Mouse (Mus musculus) forebrain, embryonic 14.5 days (tissue): ENCODE data around the gene Kars. TPM values are rescaled to one million over a fixed set of nuclear protein-coding genes. Genes with fewer than 3 reads are reported as not detected.

Experiments
- ATAC-seq: fragments of 200-750 bp; cut with Nextera tagmentation; 2 replicates; pipeline ENCODE4 v1.8.0; 2017; ENCODE audit warnings: mild to moderate bottlenecking, moderate library complexity
- DNase-seq: peaks from one replicate; pipeline ENCODE4 v3.0.0-alpha.2; 2015; ENCODE audit warnings: low spot score
- H3K27ac ChIP-seq: fragments of 300-500 bp; sonication (generic); 2 replicates; pipeline ENCODE4 v1.5.1; 2014; ENCODE audit warnings: low read depth, mild to moderate bottlenecking, control low read depth, low read length, moderate library complexity
- H3K27me3 ChIP-seq: fragments of 300-500 bp; sonication (generic); replicated peaks from 2 replicates; pipeline ENCODE4 v1.6.1; 2014; ENCODE audit warnings: low read length, control low read depth, mixed read lengths; ENCODE audit not compliant: control insufficient read depth, insufficient read depth
- H3K36me3 ChIP-seq: fragments of 300-500 bp; sonication (generic); 2 replicates; pipeline ENCODE4 v1.6.1; 2014; ENCODE audit warnings: low read length, control low read depth; ENCODE audit not compliant: control insufficient read depth, insufficient read depth
- H3K4me1 ChIP-seq: fragments of 300-500 bp; sonication (generic); 2 replicates; pipeline ENCODE4 v1.6.1; 2014; ENCODE audit warnings: antibody characterized with exemption, low read length, control low read depth; ENCODE audit not compliant: control insufficient read depth, insufficient read depth
- H3K4me2 ChIP-seq: fragments of 300-500 bp; sonication (generic); 2 replicates; pipeline ENCODE4 v1.6.1; 2014; ENCODE audit warnings: mild to moderate bottlenecking, control low read depth, low read length
- H3K4me3 ChIP-seq: fragments of 300-500 bp; sonication (generic); 2 replicates; pipeline ENCODE4 v1.5.1; 2014; ENCODE audit warnings: low read depth, low read length, control low read depth
- H3K9ac ChIP-seq: fragments of 300-500 bp; sonication (generic); 2 replicates; pipeline ENCODE4 v1.6.1; 2014; ENCODE audit warnings: mild to moderate bottlenecking, low read length, control low read depth, moderate library complexity
- H3K9me3 ChIP-seq: fragments of 300-500 bp; sonication (generic); replicated peaks from 2 replicates; pipeline ENCODE4 v1.6.1; 2016; ENCODE audit warnings: low read length, control low read depth, mixed read lengths; ENCODE audit not compliant: control insufficient read depth
- WGBS: fragments of 180-500 bp; shearing (Covaris S2); extraction: QIAGEN DNeasy Blood & Tissue Kit; methylation state at CpG from one replicate; pipeline ENCODE4 v1.1.7; 2014; 5-methylcytosine and 5-hydroxymethylcytosine counted together
- polyA plus RNA-seq: library from polyadenylated mRNA; unstranded; fragments of >200 nt; fragmentation: Nextera tagmentation; extraction: Ambion mirVana; gene quantifications from 2 replicates; pipeline ENCODE4 v1.2.1, GENCODE M21; 2014

Kars gene
- polyA plus RNA-seq, 1 experiment from 2014 or later = 194 TPM

DNA sequence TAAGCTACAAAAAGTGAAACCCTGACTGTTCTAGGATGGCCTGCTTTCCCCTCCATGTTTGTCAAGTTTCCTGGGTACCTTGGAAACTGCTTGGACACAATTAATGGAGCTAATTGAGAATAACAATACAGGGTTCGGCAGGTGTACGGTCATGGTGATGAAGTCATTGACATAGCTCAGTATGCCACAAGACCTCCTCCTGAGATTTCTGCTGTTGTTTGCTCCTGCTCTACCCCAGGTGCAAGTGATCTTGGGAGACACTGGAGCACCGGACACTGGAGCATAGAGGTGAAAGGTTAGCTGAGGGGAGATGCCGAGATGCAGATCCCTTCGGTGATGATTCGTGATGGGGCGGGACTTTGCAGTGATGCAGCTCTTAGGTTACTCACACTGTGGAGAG lies 21.9 kb upstream of the Kars start:
- WGBS = 54% methylated on average over 7 of the region's 7 CpGs
- no peak for DNase-seq
- Histone ChIP-seq H3K27ac (no peak overlapping the region), H3K4me3 (no peak overlapping the region), H3K4me1 (no peaks in the 10 kb centered on the region), H3K36me3 (no peaks in the 10 kb centered on the region), H3K9me3 (no peaks in the 10 kb centered on the region), H3K27me3 (no peaks in the 10 kb centered on the region), H3K9ac (no peak overlapping the region), H3K4me2 (no peak overlapping the region)
- no peak for ATAC-seq

DNA sequence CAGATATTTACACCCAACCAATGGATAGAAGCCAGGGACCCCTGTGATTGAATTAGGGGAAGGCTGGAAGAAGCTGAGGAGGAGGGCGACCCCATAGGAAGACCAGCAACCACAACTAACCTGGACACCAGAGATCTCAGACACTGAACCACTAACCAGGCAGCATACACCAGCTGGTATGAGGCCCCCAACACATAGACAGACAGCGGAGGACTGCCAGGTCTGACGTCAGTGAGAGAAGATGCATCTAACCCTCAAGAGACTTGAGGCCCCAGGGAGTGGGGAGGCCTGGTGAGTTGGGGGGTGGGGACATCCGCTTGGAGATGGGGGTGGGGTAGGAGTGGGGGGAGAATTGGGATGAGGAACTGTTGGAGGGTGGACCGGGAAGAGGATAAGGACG lies 19.5 kb upstream of the Kars start:
- no peak for ATAC-seq
- Histone ChIP-seq H3K4me3 (no peak overlapping the region), H3K4me2 (no peak overlapping the region), H3K36me3 (no peaks in the 10 kb centered on the region), H3K9me3 (no peaks in the 10 kb centered on the region), H3K4me1 (no peaks in the 10 kb centered on the region), H3K9ac (no peak overlapping the region), H3K27me3 (no peaks in the 10 kb centered on the region), H3K27ac (no peak overlapping the region)
- DNase-seq = no peak
- 54% methylated on average over 6 of the region's 6 CpGs for WGBS

DNA sequence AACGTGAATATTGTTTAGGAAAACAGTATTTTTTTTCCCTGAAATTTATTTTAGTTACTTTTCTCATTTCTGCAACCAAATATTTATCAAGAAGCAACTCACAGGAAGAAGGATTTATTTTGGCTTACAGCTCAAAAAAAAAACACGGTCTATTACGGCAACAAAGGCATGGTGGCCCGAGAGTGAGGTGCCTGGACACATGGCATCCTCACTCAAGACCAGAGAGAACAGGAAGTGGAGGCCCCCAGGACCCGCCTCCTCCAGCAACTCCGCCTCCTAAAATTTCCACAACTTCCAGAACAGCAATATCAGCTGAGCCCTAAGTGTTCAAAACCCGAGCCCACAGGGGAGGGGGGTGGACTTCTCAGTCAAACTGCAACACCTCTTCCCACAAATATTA lies 18.3 kb upstream of the Kars start:
- no peak overlapping the region for H3K4me3 ChIP-seq
- no peak overlapping the region for H3K9ac ChIP-seq
- no peaks in the 10 kb centered on the region for H3K9me3 ChIP-seq
- no peak overlapping the region for H3K4me2 ChIP-seq
- no peak overlapping the region for H3K27ac ChIP-seq
- 91% methylated on average over 7 of the region's 7 CpGs for WGBS
- no peaks in the 10 kb centered on the region for H3K4me1 ChIP-seq
- ATAC-seq (no peak), DNase-seq (no peak)
- no peaks in the 10 kb centered on the region for H3K36me3 ChIP-seq
- no peaks in the 10 kb centered on the region for H3K27me3 ChIP-seq

DNA sequence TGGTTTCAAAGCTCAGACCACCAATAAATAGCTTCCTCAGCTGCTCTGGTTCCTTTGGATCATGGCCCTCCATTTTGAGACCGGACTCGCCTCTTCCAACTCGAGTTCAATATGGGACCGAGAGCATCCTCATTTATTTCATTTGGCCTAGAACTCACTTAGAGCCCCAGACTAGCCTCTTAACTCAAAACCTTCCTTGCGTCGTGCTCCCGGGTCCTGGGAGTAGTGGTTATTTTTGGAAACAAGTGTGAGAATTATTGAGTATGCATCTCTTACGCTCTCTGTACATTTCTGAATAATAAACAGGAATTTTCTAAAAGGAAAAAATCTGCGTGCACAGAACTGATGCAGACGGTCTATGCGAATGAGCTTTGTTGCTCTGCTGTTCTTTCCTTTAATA lies 3.8 kb upstream of the Kars start, which contains the start of gene Gm6793:
Gene Gm6793 (minus strand): TSS at position 101 of the 400 bp plus-strand sequence.
- Histone ChIP-seq H3K36me3 (peaks cover 45% of the 10 kb centered on the region), H3K27me3 (no peaks in the 10 kb centered on the region), H3K4me2 (no peak within 1 kb of the TSS), H3K9ac (no peak within 1 kb of the TSS), H3K4me3 (no peak within 1 kb of the TSS), H3K4me1 (peaks cover 17% of the 10 kb centered on the region), H3K27ac (no peak within 1 kb of the TSS), H3K9me3 (no peaks in the 10 kb centered on the region)
- ATAC-seq = no peak
- no peak for DNase-seq
- 92% methylated on average over 11 of the region's 11 CpGs for WGBS

DNA sequence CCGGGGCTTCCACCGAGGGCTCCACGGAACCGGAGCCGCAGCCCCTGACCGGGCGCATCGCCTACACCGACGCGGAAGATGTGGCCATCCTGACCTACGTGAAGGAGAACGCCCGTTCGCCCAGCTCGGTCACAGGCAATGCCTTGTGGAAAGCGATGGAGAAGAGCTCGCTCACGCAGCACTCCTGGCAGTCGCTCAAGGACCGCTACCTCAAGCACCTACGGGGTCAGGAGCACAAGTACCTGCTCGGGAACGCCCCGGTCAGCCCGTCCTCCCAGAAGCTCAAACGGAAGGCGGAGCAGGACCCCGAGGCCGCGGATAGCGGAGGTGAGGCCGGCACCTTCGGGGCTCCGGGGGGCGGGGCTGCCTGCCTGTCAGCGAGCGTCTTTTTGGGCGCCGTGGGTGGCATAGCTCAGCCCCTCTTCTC lies 706 bp upstream of the Kars start:
- Histone ChIP-seq H3K9me3 (no peaks in the 10 kb centered on the region), H3K4me3 (peak overlapping the region; percentile 97), H3K4me1 (peaks cover 17% of the 10 kb centered on the region), H3K27ac (peak overlapping the region; percentile 79), H3K27me3 (no peaks in the 10 kb centered on the region), H3K4me2 (peak overlapping the region; percentile 80), H3K9ac (peak overlapping the region; percentile 94), H3K36me3 (peaks cover 17% of the 10 kb centered on the region)
- DNase-seq (peak; percentile 30), ATAC-seq (peak; percentile 61)
- WGBS = under 1% methylated on average over 40 of the region's 40 CpGs

DNA sequence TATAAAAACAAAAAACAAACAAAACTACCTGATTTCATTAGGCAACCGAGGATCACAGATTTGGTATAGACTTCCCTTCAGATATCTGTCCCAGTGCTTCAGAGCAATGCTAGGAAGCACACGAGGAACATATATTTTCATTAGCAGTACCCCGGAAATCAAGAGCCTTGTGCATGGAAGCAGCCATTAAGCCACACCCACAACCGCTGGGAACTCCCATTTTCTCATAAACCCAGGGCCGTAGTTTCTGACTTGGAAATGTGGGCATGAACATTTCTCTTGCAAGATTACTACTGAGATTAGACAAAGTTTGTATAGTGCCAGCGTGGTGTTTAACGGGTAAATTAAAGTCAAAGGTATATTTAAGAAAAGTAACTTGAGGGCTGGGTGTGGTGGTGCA lies 1.6 kb downstream of the Kars start:
- Histone ChIP-seq H3K9me3 (no peaks in the 10 kb centered on the region), H3K4me3 (no peak overlapping the region), H3K4me2 (no peak overlapping the region), H3K4me1 (peaks cover 17% of the 10 kb centered on the region), H3K27ac (no peak overlapping the region), H3K9ac (no peak overlapping the region), H3K27me3 (no peaks in the 10 kb centered on the region), H3K36me3 (peaks cover 16% of the 10 kb centered on the region)
- 94% methylated on average over 7 of the region's 7 CpGs for WGBS
- no peak for DNase-seq
- ATAC-seq = no peak

DNA sequence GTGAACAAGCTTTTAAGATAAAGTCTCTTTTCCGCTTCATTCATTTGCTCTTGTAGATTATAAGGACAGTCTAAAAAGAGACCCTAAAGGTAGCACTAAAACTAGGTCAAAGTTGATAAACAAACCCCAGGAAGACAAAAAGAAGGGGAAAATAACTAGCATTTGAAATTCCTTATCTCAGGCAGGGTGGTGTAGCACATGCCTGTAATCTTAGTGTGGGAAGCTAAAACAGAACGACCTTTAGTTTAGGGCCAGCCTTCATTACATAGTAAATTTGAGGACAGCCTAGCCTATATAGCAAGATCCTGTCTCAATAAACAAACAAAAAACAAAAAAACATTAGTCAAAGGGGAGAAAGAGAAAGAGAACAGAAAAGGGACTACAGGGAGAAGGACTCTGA lies 3.5 kb downstream of the Kars start:
- Histone ChIP-seq H3K9ac (no peak overlapping the region), H3K4me1 (peaks cover 11% of the 10 kb centered on the region), H3K27me3 (no peaks in the 10 kb centered on the region), H3K36me3 (peaks cover 32% of the 10 kb centered on the region), H3K4me3 (no peak overlapping the region), H3K27ac (no peak overlapping the region), H3K9me3 (no peaks in the 10 kb centered on the region), H3K4me2 (no peak overlapping the region)
- no peak for ATAC-seq
- WGBS = 99% methylated on average over 2 of the region's 2 CpGs
- DNase-seq = no peak

DNA sequence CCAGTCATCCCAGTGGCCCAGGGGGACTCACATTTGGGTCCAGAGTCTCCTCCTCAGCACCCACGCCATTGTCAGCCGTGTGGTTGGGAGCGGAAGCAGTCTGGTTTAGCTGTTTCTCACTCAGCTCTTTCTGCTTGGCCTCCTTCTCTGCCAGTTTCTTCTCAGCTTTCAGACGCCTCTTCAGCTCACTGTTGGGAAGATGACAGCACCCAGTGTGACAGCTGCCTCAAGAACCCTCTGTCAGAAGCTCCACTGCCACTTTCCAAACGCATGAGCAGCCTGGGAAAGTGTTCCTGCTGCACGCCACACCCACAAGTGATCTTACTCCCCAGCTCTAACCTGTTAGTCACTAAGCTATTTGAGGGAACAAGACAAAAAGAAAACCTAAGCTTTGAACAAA lies 5.5 kb downstream of the Kars start:
- Histone ChIP-seq H3K27ac (no peak overlapping the region), H3K9me3 (no peaks in the 10 kb centered on the region), H3K36me3 (peaks cover 53% of the 10 kb centered on the region), H3K4me3 (no peak overlapping the region), H3K4me1 (peaks cover 6% of the 10 kb centered on the region), H3K4me2 (no peak overlapping the region), H3K9ac (no peak overlapping the region), H3K27me3 (no peaks in the 10 kb centered on the region)
- WGBS = 95% methylated on average over 6 of the region's 6 CpGs
- DNase-seq (no peak), ATAC-seq (no peak)

DNA sequence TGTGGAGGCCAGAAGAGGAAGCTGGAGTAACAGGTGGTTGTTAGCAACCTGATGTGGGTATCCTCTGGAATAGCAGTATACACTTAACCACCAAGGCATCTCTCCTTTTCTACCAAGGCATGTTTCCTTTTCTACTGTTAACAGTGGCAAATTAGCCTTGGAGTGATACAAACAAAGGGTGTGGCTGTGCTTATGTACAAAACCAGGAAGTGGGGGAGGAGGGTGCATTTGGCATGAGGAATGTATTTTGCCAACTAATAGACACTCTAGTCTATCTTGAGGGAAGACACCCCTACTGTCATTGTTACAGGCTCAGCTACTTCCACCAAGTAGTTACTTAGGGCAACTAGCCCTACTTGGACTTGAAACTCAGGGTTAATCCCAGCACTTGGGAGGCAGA lies 6.4 kb downstream of the Kars start:
- DNase-seq (no peak), ATAC-seq (no peak)
- Histone ChIP-seq H3K9me3 (no peaks in the 10 kb centered on the region), H3K36me3 (peaks cover 61% of the 10 kb centered on the region), H3K27ac (no peak overlapping the region), H3K4me3 (no peak overlapping the region), H3K27me3 (no peaks in the 10 kb centered on the region), H3K9ac (no peak overlapping the region), H3K4me2 (no peak overlapping the region), H3K4me1 (no peaks in the 10 kb centered on the region)
